Mouse (Mus musculus) CH12.LX (cell line): ENCODE measurements around the gene Nab1. TPM values are rescaled to one million over a fixed set of nuclear protein-coding genes. Genes with fewer than 3 reads are reported as not detected.

Source experiments
- DNase-seq: peaks from one replicate; pipeline ENCODE4 v3.0.0-alpha.2; 2013; ENCODE audit errors: extremely low read depth
- H3K27ac ChIP-seq: 2 replicates; pipeline ENCODE4 v1.5.1; 2012; ENCODE audit warnings: low read depth, mild to moderate bottlenecking, control low read depth, moderate library complexity; ENCODE audit not compliant: insufficient read depth
- H3K27me3 ChIP-seq: replicated peaks from 2 replicates; pipeline ENCODE3; 2012; ENCODE audit warnings: inconsistent platforms
- H3K36me3 ChIP-seq, 2 experiments: replicated peaks in 1 of 2; 2 replicates each; pipeline versions ENCODE3 to v1.6.1; 2012; ENCODE audit warnings: inconsistent platforms in 1 of 2, low read length in 1 of 2, mild to moderate bottlenecking in 1 of 2, mixed read lengths in 1 of 2, moderate library complexity in 1 of 2; ENCODE audit not compliant: control insufficient read depth in 1 of 2, insufficient read depth in 1 of 2
- H3K4me1 ChIP-seq, 2 experiments: 2 replicates each; pipeline ENCODE4 v1.6.1; 2012; ENCODE audit warnings: inconsistent platforms in 1 of 2, moderate library complexity in 1 of 2; ENCODE audit not compliant: insufficient read depth in 2 of 2, control insufficient read depth in 1 of 2
- H3K4me2 ChIP-seq: 2 replicates; pipeline ENCODE4 v1.6.1; 2012; ENCODE audit warnings: low read depth, mild to moderate bottlenecking, control low read depth; ENCODE audit not compliant: poor library complexity, insufficient read depth, severe bottlenecking
- H3K4me3 ChIP-seq, 3 experiments: fragments of 150-350 bp in 1 of 3; sonication (generic) in 1 of 3; replicated peaks in 1 of 3; 2 replicates each; pipeline versions ENCODE3 to v1.5.1; 2011 to 2012; ENCODE audit warnings: low read depth in 2 of 3, low read length in 2 of 3, mild to moderate bottlenecking in 2 of 3, moderate library complexity in 2 of 3, control low read depth in 1 of 3, improper control_type of control experiment in 1 of 3, inconsistent platforms in 1 of 3, mixed read lengths in 1 of 3; ENCODE audit not compliant: poor library complexity in 1 of 3
- H3K79me2 ChIP-seq: replicated peaks from 2 replicates; pipeline ENCODE4 v1.6.1; 2012; ENCODE audit warnings: mild to moderate bottlenecking, moderate library complexity; ENCODE audit not compliant: control insufficient read depth, poor library complexity, insufficient read depth, severe bottlenecking; ENCODE audit errors: extremely low read depth
- H3K9ac ChIP-seq: 2 replicates; pipeline ENCODE4 v1.6.1; 2012; ENCODE audit warnings: low read depth, mild to moderate bottlenecking, control low read depth, moderate library complexity; ENCODE audit not compliant: insufficient read depth
- H3K9me3 ChIP-seq: replicated peaks from 2 replicates; pipeline ENCODE3; 2012; ENCODE audit warnings: low read length, inconsistent platforms, mixed read lengths
- BHLHE40 ChIP-seq: IDR thresholded peaks from 2 replicates; pipeline ENCODE4 v1.6.1; 2011; ENCODE audit warnings: mild to moderate bottlenecking, low read depth, low read length, improper control_type of control experiment
- CHD2 ChIP-seq: IDR thresholded peaks from 2 replicates; pipeline ENCODE4 v1.6.1; 2011; ENCODE audit warnings: low read length, improper control_type of control experiment
- CTCF ChIP-seq, 2 experiments: IDR thresholded peaks in 1 of 2; conservative IDR thresholded peaks in 1 of 2; 2 replicates each; pipeline ENCODE4 v1.5.1; 2011 to 2012; ENCODE audit warnings: low read depth in 2 of 2, low read length in 2 of 2, improper control_type of control experiment in 1 of 2, inconsistent platforms in 1 of 2, mild to moderate bottlenecking in 1 of 2, moderate library complexity in 1 of 2
- E2F4 ChIP-seq: IDR thresholded peaks from 2 replicates; pipeline ENCODE4 v1.6.1; 2011; ENCODE audit warnings: low read depth, low read length, improper control_type of control experiment; ENCODE audit not compliant: insufficient replicate concordance
- ELF1 ChIP-seq: IDR thresholded peaks from 2 replicates; pipeline ENCODE4 v1.6.1; 2014; ENCODE audit warnings: low read depth, mild to moderate bottlenecking, inconsistent platforms, low read length, improper control_type of control experiment
- EP300 ChIP-seq: IDR thresholded peaks from 2 replicates; pipeline ENCODE4 v1.6.1; 2011; ENCODE audit warnings: low read length, improper control_type of control experiment
- ETS1 ChIP-seq: conservative IDR thresholded peaks from 2 replicates; pipeline ENCODE4 v1.6.1; 2012; ENCODE audit warnings: low read depth, mild to moderate bottlenecking, inconsistent platforms, low read length, improper control_type of control experiment, moderate library complexity
- GABPA ChIP-seq: IDR thresholded peaks from 2 replicates; pipeline ENCODE4 v1.6.1; 2012; ENCODE audit warnings: low read depth, low read length, improper control_type of control experiment, inconsistent platforms; ENCODE audit not compliant: insufficient replicate concordance
- JUND ChIP-seq: conservative IDR thresholded peaks from 2 replicates; pipeline ENCODE4 v1.6.1; 2011; ENCODE audit warnings: low read depth, low read length, improper control_type of control experiment
- MAFK ChIP-seq: IDR thresholded peaks from 2 replicates; pipeline ENCODE4 v1.6.1; 2011; ENCODE audit warnings: low read length, improper control_type of control experiment; ENCODE audit not compliant: insufficient replicate concordance
- MAZ ChIP-seq: IDR thresholded peaks from 2 replicates; pipeline ENCODE4 v1.6.1; 2012; ENCODE audit warnings: low read depth, mild to moderate bottlenecking, inconsistent platforms, low read length, improper control_type of control experiment, moderate library complexity
- MEF2A ChIP-seq: IDR thresholded peaks from 2 replicates; pipeline ENCODE4 v1.6.1; 2014; ENCODE audit warnings: low read depth, mild to moderate bottlenecking, inconsistent platforms, low read length, improper control_type of control experiment, borderline replicate concordance
- MYC ChIP-seq: IDR thresholded peaks from 2 replicates; pipeline ENCODE4 v1.6.1; 2011; ENCODE audit warnings: low read depth, mild to moderate bottlenecking, improper control_type of control experiment, low read length
- NELFE ChIP-seq: IDR thresholded peaks from 2 replicates; pipeline ENCODE4 v1.6.1; 2011; ENCODE audit warnings: low read depth, low read length, improper control_type of control experiment
- POLR2AphosphoS2 ChIP-seq: IDR thresholded peaks from 2 replicates; pipeline ENCODE4 v1.6.1; 2011; ENCODE audit warnings: low read depth, low read length, improper control_type of control experiment
- RAD21 ChIP-seq: IDR thresholded peaks from 2 replicates; pipeline ENCODE4 v1.6.1; 2011; ENCODE audit warnings: low read depth, mild to moderate bottlenecking, low read length, improper control_type of control experiment, moderate library complexity
- RCOR1 ChIP-seq: conservative IDR thresholded peaks from 2 replicates; pipeline ENCODE4 v1.6.1; 2012; ENCODE audit warnings: low read depth, mild to moderate bottlenecking, inconsistent platforms, low read length, improper control_type of control experiment
- SIN3A ChIP-seq: IDR thresholded peaks from 2 replicates; pipeline ENCODE4 v1.6.1; 2012; ENCODE audit warnings: low read length, improper control_type of control experiment, inconsistent platforms
- UBTF ChIP-seq: IDR thresholded peaks from 2 replicates; pipeline ENCODE4 v1.6.1; 2012; ENCODE audit warnings: low read depth, mild to moderate bottlenecking, inconsistent platforms, low read length, improper control_type of control experiment, moderate library complexity
- USF2 ChIP-seq: conservative IDR thresholded peaks from 2 replicates; pipeline ENCODE4 v1.6.1; 2011; ENCODE audit warnings: low read depth, low read length, improper control_type of control experiment
- ZKSCAN1 ChIP-seq: IDR thresholded peaks from 2 replicates; pipeline ENCODE4 v1.6.1; 2012; ENCODE audit warnings: low read depth, inconsistent platforms, low read length, improper control_type of control experiment, borderline replicate concordance
- dilution Hi-C: fragments of 300-500 bp; cut with MboI; formaldehyde crosslinking; loops from 2 replicates; pipeline ENCODE4 v1.14.3; 2020; ENCODE audit warnings: low sequenced_read_pairs; ENCODE audit not compliant: extremely low pct_unique_long_range_greater_than_20kb, extremely low pct_ligation_motif_present
- in situ Hi-C: fragments of 300-500 bp; cut with MboI; formaldehyde crosslinking; loops from 3 replicates; pipeline ENCODE4 v1.14.3; 2019; ENCODE audit warnings: low sequenced_read_pairs, low pct_ligation_motif_present, low pct_unique_long_range_greater_than_20kb, mixed read lengths
- polyA plus RNA-seq: library from polyadenylated mRNA; unstranded; fragments of >175 nt; gene quantifications from 2 replicates; pipeline ENCODE4 v1.2.1, GENCODE M21; 2012; ENCODE audit warnings: low read depth; ENCODE audit not compliant: insufficient read length
- total RNA-seq, 2 experiments: library from RNA; depleted of rRNA; stranded (reverse); fragments of 300-350 nt in 1 of 2; fragments of >200 nt in 1 of 2; gene quantifications; 2 replicates each; pipeline ENCODE4 v1.2.3; 2012 to 2014

Nab1 gene
- total and polyA plus RNA-seq, 3 experiments = 13.8 to 18.9 (median 18.7) TPM

DNA sequence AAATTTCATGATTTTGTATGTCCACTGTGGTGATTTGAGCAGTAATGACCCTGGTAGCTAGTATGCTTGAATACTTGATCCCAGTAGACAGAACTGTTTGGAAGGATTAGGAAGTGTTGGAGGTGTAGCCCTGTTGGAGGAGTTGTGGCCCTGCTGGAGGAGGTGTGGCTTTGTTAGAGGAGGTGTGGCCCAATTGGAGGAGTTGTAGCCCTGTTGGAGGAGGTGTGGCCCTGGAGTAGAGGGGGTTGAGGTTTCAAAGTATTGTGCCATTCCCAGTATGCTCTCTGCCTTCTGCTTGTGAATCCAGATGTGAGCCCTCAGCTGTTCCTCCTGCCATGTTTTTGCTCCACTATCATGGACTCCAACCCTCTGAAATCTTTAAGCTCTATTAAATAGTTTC, 29.5 kb upstream of the Nab1 start:
- Histone ChIP-seq H3K9me3 (no peaks in the 10 kb centered on the region), H3K36me3 (no peaks in the 10 kb centered on the region), H3K9ac (no peak overlapping the region), H3K27ac (no peak overlapping the region), H3K79me2 (no peaks in the 10 kb centered on the region), H3K27me3 (no peaks in the 10 kb centered on the region), H3K4me2 (no peak overlapping the region), H3K4me3 (no peak overlapping the region), H3K4me1 (no peaks in the 10 kb centered on the region)
- dilution Hi-C loops (no loop called here), in situ Hi-C loops (no loop called here)
- DNase-seq = peak; percentile 12
- TF ChIP-seq CHD2 (no peak), MEF2A (no peak), BHLHE40 (no peak), GABPA (no peak)

- DNase-seq = no peak
- Histone ChIP-seq H3K79me2 (no peaks in the 10 kb centered on the region), H3K36me3 (no peaks in the 10 kb centered on the region), H3K4me3 (no peak overlapping the region), H3K9ac (no peak overlapping the region), H3K4me2 (no peak overlapping the region), H3K27me3 (no peaks in the 10 kb centered on the region), H3K9me3 (no peaks in the 10 kb centered on the region), H3K27ac (no peak overlapping the region), H3K4me1 (no peaks in the 10 kb centered on the region)
- in situ Hi-C loops = no loop called here
- TF ChIP-seq EP300 (no peak), ETS1 (no peak), USF2 (no peak), MAFK (no peak), JUND (no peak), UBTF (no peak), POLR2AphosphoS2 (no peak), ELF1 (no peak), NELFE (no peak), GABPA (no peak), CHD2 (no peak), ZKSCAN1 (no peak), BHLHE40 (no peak), SIN3A (no peak), MAZ (no peak), MYC (no peak), RCOR1 (no peak), RAD21 (no peak), CTCF (conservative IDR thresholded peaks at IDR 0.05 in 1 of 2, IDR thresholded peaks at IDR 0.05 in 1 of 2; ENCODE audit: low read depth in 2 of 2, low read length in 2 of 2) (no peak), E2F4 (no peak)
- dilution Hi-C loops = no loop called here
These were observed 27.2 kb upstream of the Nab1 start for GRCm38 (mm10) chr1:52527656-52528055.
